Mouse (Mus musculus) cerebellum, adult 2 months (tissue): ENCODE data around the gene 1700028P14Rik.

Source experiments
- CTCF ChIP-seq: fragments of 200-500 bp; IDR thresholded peaks from 2 replicates; pipeline ENCODE4 v1.5.1; 2011; ENCODE audit warnings: low read depth, mild to moderate bottlenecking, control low read depth, low read length, moderate library complexity, borderline replicate concordance; ENCODE audit not compliant: insufficient read depth
- POLR2A ChIP-seq: fragments of 200-500 bp; IDR thresholded peaks from 2 replicates; pipeline ENCODE4 v1.6.1; 2011; ENCODE audit warnings: low read length, control low read depth, borderline replicate concordance; ENCODE audit not compliant: insufficient read depth

DNA sequence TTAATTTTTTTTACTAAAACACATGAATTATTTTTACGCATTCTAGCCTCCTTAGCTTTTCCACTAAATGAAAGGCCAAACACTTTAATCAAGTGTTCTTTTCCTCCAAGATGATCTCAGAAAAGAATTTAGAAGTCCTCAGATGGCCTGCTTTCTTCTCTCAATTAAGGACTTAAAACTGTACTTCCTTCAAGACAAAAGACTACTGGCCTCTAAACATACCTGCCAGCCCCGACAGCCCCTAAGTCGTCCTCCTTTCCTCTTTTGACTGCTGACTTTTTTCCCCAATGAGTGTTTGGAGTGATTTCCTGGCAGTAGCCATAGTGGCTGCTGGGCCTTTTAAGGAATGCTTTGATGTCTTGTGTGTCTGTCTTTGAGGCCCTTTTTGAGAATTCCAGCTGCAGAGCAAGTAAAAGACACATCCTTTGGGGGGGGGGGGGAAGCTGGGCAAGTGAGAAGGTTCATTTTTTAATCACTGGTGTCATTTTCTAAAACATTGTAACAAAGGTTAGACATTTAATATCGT, 35.9 kb upstream of the 1700028P14Rik start:
- TF ChIP-seq POLR2A (no peak), CTCF (no peak)
